Mouse (Mus musculus) heart, embryonic 12.5 days (tissue): Measurements from ENCODE around the gene Slit3. TPM values are rescaled to one million over a fixed set of nuclear protein-coding genes. Genes with fewer than 3 reads are reported as not detected.
A peak's percentile ranks its signal among the peaks of the same experiment; 100 is the strongest.

Source experiments
- ATAC-seq: fragments of 200-750 bp; cut with Nextera tagmentation; 2 replicates; pipeline ENCODE4 v1.8.0; 2017; ENCODE audit warnings: moderate TSS enrichment, moderate library complexity; ENCODE audit not compliant: insufficient number of reproducible peaks, low FRiP score
- H3K27ac ChIP-seq: fragments of 300-500 bp; sonication (generic); 2 replicates; pipeline ENCODE4 v1.5.1; 2016; ENCODE audit warnings: mild to moderate bottlenecking, moderate library complexity; ENCODE audit not compliant: poor library complexity, severe bottlenecking
- H3K27me3 ChIP-seq: fragments of 300-500 bp; sonication (generic); replicated peaks from 2 replicates; pipeline ENCODE4 v1.6.1; 2016; ENCODE audit warnings: mild to moderate bottlenecking, moderate library complexity
- H3K36me3 ChIP-seq: fragments of 300-500 bp; sonication (generic); 2 replicates; pipeline ENCODE4 v1.6.1; 2016; ENCODE audit warnings: mild to moderate bottlenecking, moderate library complexity
- H3K4me1 ChIP-seq: fragments of 300-500 bp; sonication (generic); replicated peaks from 2 replicates; pipeline ENCODE4 v1.6.1; 2016; ENCODE audit warnings: mild to moderate bottlenecking
- H3K4me2 ChIP-seq: fragments of 300-500 bp; sonication (generic); 2 replicates; pipeline ENCODE4 v1.6.1; 2016; ENCODE audit warnings: mild to moderate bottlenecking, moderate library complexity
- H3K4me3 ChIP-seq: fragments of 300-500 bp; sonication (generic); 2 replicates; pipeline ENCODE4 v1.5.1; 2016; ENCODE audit warnings: mild to moderate bottlenecking
- H3K9ac ChIP-seq: fragments of 300-500 bp; sonication (generic); 2 replicates; pipeline ENCODE4 v1.6.1; 2016; ENCODE audit warnings: mild to moderate bottlenecking, moderate library complexity
- H3K9me3 ChIP-seq: fragments of 300-500 bp; sonication (generic); replicated peaks from 2 replicates; pipeline ENCODE4 v1.6.1; 2016; ENCODE audit warnings: mild to moderate bottlenecking, moderate library complexity
- WGBS: fragments of 180-500 bp; shearing (Covaris S2); methylation state at CpG from one replicate; pipeline ENCODE4 v1.1.7; 2016; 5-methylcytosine and 5-hydroxymethylcytosine counted together
- polyA plus RNA-seq: library from polyadenylated mRNA; unstranded; fragments of >200 nt; fragmentation: Nextera tagmentation; extraction: Ambion mirVana; gene quantifications from 2 replicates; pipeline ENCODE4 v1.2.1, GENCODE M21; 2016

Gene Slit3
- polyA plus RNA-seq, 1 experiment from 2014 or later, result 17.4 TPM

GRCm38 (mm10) chr11:35638862-35639384 lies 517.9 kb downstream of the Slit3 start:
- Histone ChIP-seq H3K4me1 (peaks cover 11% of the 10 kb centered on the region; the same call in 1 of the 2 replicates), H3K27me3 (no peaks in the 10 kb centered on the region), H3K9me3 (no peaks in the 10 kb centered on the region), H3K27ac (no peak overlapping the region), H3K4me2 (no peak overlapping the region), H3K9ac (no peak overlapping the region), H3K36me3 (no peaks in the 10 kb centered on the region), H3K4me3 (no peak overlapping the region)
- ATAC-seq, result no peak
- 28% methylated on average over 3 of the region's 3 CpGs for WGBS

GRCm38 (mm10) chr11:35639428-35639827 lies 518.4 kb downstream of the Slit3 start:
- H3K4me3 ChIP-seq, result no peak overlapping the region
- H3K4me2 ChIP-seq, result no peak overlapping the region

GRCm38 (mm10) chr11:35651286-35651685 lies 530.3 kb downstream of the Slit3 start:
- 81% methylated on average over 10 of the region's 10 CpGs for WGBS

More at GRCm38 (mm10) chr11:35639428-35639827, 518.4 kb downstream of the Slit3 start:
- Histone ChIP-seq H3K27ac (no peak overlapping the region), H3K4me1 (peaks cover 11% of the 10 kb centered on the region; the same call in 1 of the 2 replicates), H3K36me3 (no peaks in the 10 kb centered on the region), H3K27me3 (no peaks in the 10 kb centered on the region), H3K9me3 (no peaks in the 10 kb centered on the region), H3K9ac (0 out of 2 replicates have a peak overlapping the region, but pooled peaks have one; percentile 22)
- no peak for ATAC-seq
- 46% methylated on average over 11 of the region's 11 CpGs for WGBS

GRCm38 (mm10) chr11:35655836-35656235 lies 534.8 kb downstream of the Slit3 start:
- H3K4me1 ChIP-seq, result no peaks in the 10 kb centered on the region
- no peak overlapping the region for H3K27ac ChIP-seq
- H3K9ac ChIP-seq, result no peak overlapping the region
- H3K27me3 ChIP-seq, result no peaks in the 10 kb centered on the region
- H3K4me3 ChIP-seq, result no peak overlapping the region
- H3K36me3 ChIP-seq, result peaks cover 2% of the 10 kb centered on the region; the same call in 1 of the 2 replicates
- no peak overlapping the region for H3K4me2 ChIP-seq
- no peaks in the 10 kb centered on the region for H3K9me3 ChIP-seq
- no peak for ATAC-seq

More at GRCm38 (mm10) chr11:35651286-35651685, 530.3 kb downstream of the Slit3 start:
- H3K4me1 ChIP-seq, result peaks cover 14% of the 10 kb centered on the region
- H3K27ac ChIP-seq, result no peak overlapping the region
- no peaks in the 10 kb centered on the region for H3K9me3 ChIP-seq
- no peak overlapping the region for H3K4me3 ChIP-seq
- ATAC-seq, result no peak
- H3K4me2 ChIP-seq, result no peak overlapping the region
- peaks cover 2% of the 10 kb centered on the region; the same call in 1 of the 2 replicates for H3K36me3 ChIP-seq
- H3K27me3 ChIP-seq, result no peaks in the 10 kb centered on the region
- H3K9ac ChIP-seq, result no peak overlapping the region

- H3K9ac ChIP-seq, result no peak overlapping the region
- no peaks in the 10 kb centered on the region for H3K9me3 ChIP-seq
- 78% methylated on average over 6 of the region's 6 CpGs for WGBS
- no peaks in the 10 kb centered on the region for H3K4me1 ChIP-seq
- no peak for ATAC-seq
- no peak overlapping the region for H3K27ac ChIP-seq
- H3K27me3 ChIP-seq, result no peaks in the 10 kb centered on the region
- H3K4me3 ChIP-seq, result no peak overlapping the region
- H3K36me3 ChIP-seq, result no peaks in the 10 kb centered on the region
- no peak overlapping the region for H3K4me2 ChIP-seq
Measured at GRCm38 (mm10) chr11:35657582-35657981, 536.6 kb downstream of the Slit3 start.

GRCm38 (mm10) chr11:35660967-35661366 lies 539.9 kb downstream of the Slit3 start:
- no peaks in the 10 kb centered on the region; the same call in 1 of the 2 replicates for H3K27me3 ChIP-seq
- WGBS, result 71% methylated on average over 4 of the region's 4 CpGs
- no peak overlapping the region for H3K27ac ChIP-seq
- H3K4me2 ChIP-seq, result no peak overlapping the region
- no peaks in the 10 kb centered on the region; the same call in 1 of the 2 replicates for H3K36me3 ChIP-seq
- no peak for ATAC-seq
- H3K9me3 ChIP-seq, result no peaks in the 10 kb centered on the region
- no peak overlapping the region for H3K4me3 ChIP-seq
- no peaks in the 10 kb centered on the region for H3K4me1 ChIP-seq
- no peak overlapping the region for H3K9ac ChIP-seq

GRCm38 (mm10) chr11:35662945-35663344 lies 541.9 kb downstream of the Slit3 start:
- H3K4me1 ChIP-seq, result no peaks in the 10 kb centered on the region
- WGBS, result 83% methylated on average over 3 of the region's 3 CpGs
- H3K4me3 ChIP-seq, result no peak overlapping the region
- no peak overlapping the region for H3K4me2 ChIP-seq
- no peak overlapping the region for H3K27ac ChIP-seq
- H3K9me3 ChIP-seq, result no peaks in the 10 kb centered on the region
- H3K36me3 ChIP-seq, result no peaks in the 10 kb centered on the region; the same call in 1 of the 2 replicates
- H3K27me3 ChIP-seq, result no peaks in the 10 kb centered on the region; the same call in 1 of the 2 replicates
- ATAC-seq, result no peak
- H3K9ac ChIP-seq, result no peak overlapping the region

- 70% methylated on average over 8 of the region's 8 CpGs for WGBS
- no peaks in the 10 kb centered on the region; the same call in 1 of the 2 replicates for H3K27me3 ChIP-seq
- 0 out of 2 replicates have a peak, but pooled peaks cover 3% of the 10 kb centered on the region for H3K4me1 ChIP-seq
- H3K27ac ChIP-seq, result no peak overlapping the region
- no peak for ATAC-seq
- H3K9ac ChIP-seq, result no peak overlapping the region
- no peaks in the 10 kb centered on the region for H3K9me3 ChIP-seq
- H3K4me3 ChIP-seq, result no peak overlapping the region
- no peak overlapping the region for H3K4me2 ChIP-seq
- no peaks in the 10 kb centered on the region; the same call in 1 of the 2 replicates for H3K36me3 ChIP-seq
Measured at GRCm38 (mm10) chr11:35663661-35664060, 542.6 kb downstream of the Slit3 start.

- 64% methylated on average over 5 of the region's 5 CpGs for WGBS
- 0 out of 2 replicates have a peak, but pooled peaks have one; percentile 40 for ATAC-seq
Measured at GRCm38 (mm10) chr11:35664991-35665390, 544.0 kb downstream of the Slit3 start.

GRCm38 (mm10) chr11:35667428-35667827 lies 546.4 kb downstream of the Slit3 start:
- Histone ChIP-seq H3K4me2 (no peak overlapping the region), H3K36me3 (no peaks in the 10 kb centered on the region; the same call in 1 of the 2 replicates), H3K9ac (no peak overlapping the region), H3K27me3 (no peaks in the 10 kb centered on the region; the same call in 1 of the 2 replicates), H3K9me3 (no peaks in the 10 kb centered on the region), H3K27ac (no peak overlapping the region), H3K4me1 (0 out of 2 replicates have a peak, but pooled peaks cover 7% of the 10 kb centered on the region), H3K4me3 (no peak overlapping the region)
- ATAC-seq, result no peak
- WGBS, result 45% methylated on average over 3 of the region's 3 CpGs

More at GRCm38 (mm10) chr11:35664991-35665390, 544.0 kb downstream of the Slit3 start:
- H3K27ac ChIP-seq, result no peak overlapping the region
- 0 out of 2 replicates have a peak, but pooled peaks cover 7% of the 10 kb centered on the region for H3K4me1 ChIP-seq
- H3K27me3 ChIP-seq, result no peaks in the 10 kb centered on the region; the same call in 1 of the 2 replicates
- H3K4me3 ChIP-seq, result no peak overlapping the region
- no peaks in the 10 kb centered on the region for H3K9me3 ChIP-seq
- H3K4me2 ChIP-seq, result no peak overlapping the region
- no peak overlapping the region for H3K9ac ChIP-seq
- no peaks in the 10 kb centered on the region; the same call in 1 of the 2 replicates for H3K36me3 ChIP-seq

- no peaks in the 10 kb centered on the region; the same call in 1 of the 2 replicates for H3K36me3 ChIP-seq
- H3K9ac ChIP-seq, result no peak overlapping the region
- H3K27me3 ChIP-seq, result no peaks in the 10 kb centered on the region; the same call in 1 of the 2 replicates
- no peak overlapping the region for H3K4me3 ChIP-seq
- no peak overlapping the region for H3K4me2 ChIP-seq
- H3K27ac ChIP-seq, result no peak overlapping the region
- no peak for ATAC-seq
- 37% methylated on average over 3 of the region's 3 CpGs for WGBS
- H3K4me1 ChIP-seq, result 0 out of 2 replicates have a peak, but pooled peaks cover 7% of the 10 kb centered on the region
- H3K9me3 ChIP-seq, result no peaks in the 10 kb centered on the region
Measured at GRCm38 (mm10) chr11:35668138-35668537, 547.1 kb downstream of the Slit3 start.
